Mouse (Mus musculus) embryonic facial prominence, embryonic 10.5 days (tissue): Measurements from ENCODE around the gene Fmod. TPM values are rescaled to one million over a fixed set of nuclear protein-coding genes. Genes with fewer than 3 reads are reported as not detected.

Experiments used
- DNase-seq: peaks from one replicate; pipeline ENCODE4 v3.0.0-alpha.2; 2017; ENCODE audit warnings: low spot score
- H3K27ac ChIP-seq: fragments of 300-500 bp; sonication (generic); replicated peaks from 2 replicates; pipeline ENCODE4 v1.5.1; 2016; ENCODE audit warnings: mild to moderate bottlenecking
- H3K27me3 ChIP-seq: fragments of 300-500 bp; sonication (generic); replicated peaks from 2 replicates; pipeline ENCODE4 v1.6.1; 2016; ENCODE audit warnings: low read depth, mild to moderate bottlenecking; ENCODE audit not compliant: poor library complexity, severe bottlenecking
- H3K36me3 ChIP-seq: fragments of 300-500 bp; sonication (generic); replicated peaks from 2 replicates; pipeline ENCODE4 v1.6.1; 2016; ENCODE audit warnings: mild to moderate bottlenecking, moderate library complexity
- H3K4me1 ChIP-seq: fragments of 300-500 bp; sonication (generic); 2 replicates; pipeline ENCODE4 v1.6.1; 2016
- H3K4me3 ChIP-seq: fragments of 300-500 bp; sonication (generic); 2 replicates; pipeline ENCODE4 v1.5.1; 2016; ENCODE audit warnings: mild to moderate bottlenecking, moderate library complexity
- H3K9me3 ChIP-seq: fragments of 300-500 bp; sonication (generic); 2 replicates; pipeline ENCODE4 v1.6.1; 2016; ENCODE audit warnings: mild to moderate bottlenecking
- WGBS: fragments of 180-500 bp; shearing (Covaris S2); methylation state at CpG from one replicate; pipeline ENCODE4 v1.1.7; 2016; 5-methylcytosine and 5-hydroxymethylcytosine counted together
- polyA plus RNA-seq: library from polyadenylated mRNA; unstranded; fragments of >200 nt; fragmentation: Nextera tagmentation; extraction: Ambion mirVana; gene quantifications from 2 replicates; pipeline ENCODE4 v1.2.1, GENCODE M21; 2016

Fmod gene
- polyA plus RNA-seq, result 2.0 and 2.2 TPM in 2 replicates

DNA sequence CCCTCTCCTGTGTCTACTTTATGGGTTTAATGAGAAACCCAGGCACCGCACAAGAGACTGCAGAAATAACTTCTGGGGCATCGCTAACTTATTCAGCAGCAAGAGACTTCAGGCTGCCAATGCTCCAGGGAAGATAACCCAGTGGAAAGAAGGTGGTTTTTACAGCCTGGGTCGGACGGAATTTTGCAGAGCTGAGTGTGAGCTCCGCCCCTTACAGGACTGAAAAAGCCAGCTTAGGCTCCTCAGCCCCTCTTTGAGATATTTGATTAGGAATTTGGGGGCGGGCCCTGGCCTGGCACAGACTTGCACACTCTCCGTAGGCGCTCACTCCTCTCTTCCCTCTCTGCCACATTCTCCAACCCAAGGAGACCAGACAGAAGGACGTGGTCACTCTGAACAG is at the start of gene Fmod:
TSS of gene Fmod (plus strand) at position 83 of the 400 bp plus-strand sequence.
- Histone ChIP-seq H3K36me3 (no peaks in the 10 kb centered on the region), H3K4me1 (peaks cover 12% of the 10 kb centered on the region), H3K27me3 (0 out of 2 replicates have a peak, but pooled peaks cover 8% of the 10 kb centered on the region), H3K9me3 (no peaks in the 10 kb centered on the region), H3K27ac (no peak within 1 kb of the TSS; the same call in 1 of the 2 replicates), H3K4me3 (no peak within 1 kb of the TSS)
- peak; percentile 29 for DNase-seq
- WGBS, result 56% methylated on average over 9 of the region's 9 CpGs

DNA sequence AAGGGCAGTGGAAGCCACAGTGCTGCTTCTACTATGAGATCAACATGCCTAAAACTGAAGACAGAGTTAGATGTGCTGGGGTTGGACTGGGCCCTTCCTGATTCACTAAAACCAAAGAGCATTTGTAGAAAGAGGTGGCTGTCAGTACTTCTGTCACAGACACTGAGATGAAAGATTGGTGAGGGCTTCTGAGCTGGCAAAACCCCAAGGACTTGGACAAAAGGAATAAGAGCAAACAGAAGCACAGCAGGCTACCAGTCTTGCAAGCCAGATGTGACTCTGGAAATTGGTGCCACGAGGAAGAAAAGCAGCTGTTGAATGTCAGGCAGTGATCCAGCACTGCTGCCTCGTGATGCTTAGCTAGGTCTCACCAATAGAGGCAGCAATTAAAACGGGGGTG is 48.2 kb upstream of the Fmod start:
- Histone ChIP-seq H3K9me3 (peaks cover 5% of the 10 kb centered on the region; the same call in 1 of the 2 replicates), H3K36me3 (no peaks in the 10 kb centered on the region), H3K4me3 (no peak overlapping the region), H3K27me3 (no peaks in the 10 kb centered on the region), H3K27ac (no peak overlapping the region), H3K4me1 (no peaks in the 10 kb centered on the region)
- 28% methylated on average over 3 of the region's 3 CpGs for whole genome bisulfite sequencing
- DNase-seq, result no peak

DNA sequence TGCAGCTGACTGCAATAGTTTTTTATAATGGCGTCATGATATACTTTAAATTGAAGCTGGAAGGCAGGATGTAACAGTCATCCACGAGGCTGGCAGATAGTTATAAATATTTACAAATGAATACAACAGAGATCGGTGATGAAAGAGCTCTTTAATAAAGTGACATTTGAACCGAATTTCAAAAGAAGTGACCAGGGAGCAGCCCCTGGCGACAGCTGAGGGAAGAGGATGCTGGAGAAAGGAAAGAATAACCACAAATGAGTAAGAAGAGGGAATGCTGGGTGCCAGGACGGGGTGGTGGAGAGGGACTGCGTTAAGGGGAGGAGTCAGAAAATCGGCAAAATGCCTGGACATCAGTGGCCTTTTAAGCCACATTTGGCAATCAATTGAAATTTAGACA is 45.8 kb upstream of the Fmod start:
- no peak for DNase-seq
- H3K27ac ChIP-seq, result no peak overlapping the region
- H3K27me3 ChIP-seq, result no peaks in the 10 kb centered on the region
- no peaks in the 10 kb centered on the region for H3K36me3 ChIP-seq
- WGBS, result 78% methylated on average over 8 of the region's 8 CpGs
- H3K4me3 ChIP-seq, result no peak overlapping the region
- H3K9me3 ChIP-seq, result no peaks in the 10 kb centered on the region; the same call in 1 of the 2 replicates
- no peaks in the 10 kb centered on the region for H3K4me1 ChIP-seq

DNA sequence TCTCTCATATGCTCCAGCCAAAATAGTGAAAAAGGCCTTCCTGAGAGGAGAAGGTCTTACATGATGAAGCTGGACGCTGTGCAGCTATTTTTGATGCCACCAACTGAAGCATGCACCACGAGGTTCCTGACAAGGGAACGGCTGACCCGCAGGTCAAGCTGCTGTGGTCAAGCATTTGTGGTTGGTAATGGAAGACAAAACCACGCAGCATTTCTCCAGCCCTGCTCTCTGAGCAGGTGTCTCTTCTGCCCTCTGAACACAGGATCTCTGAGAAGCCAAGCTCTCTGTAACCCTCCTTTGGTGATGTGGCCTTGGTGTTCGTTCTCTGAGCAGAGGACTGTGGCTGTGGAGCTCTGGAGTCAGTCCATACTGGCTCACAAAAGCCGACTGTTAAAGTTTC is 31.6 kb upstream of the Fmod start:
- Histone ChIP-seq H3K27ac (no peak overlapping the region), H3K9me3 (no peaks in the 10 kb centered on the region), H3K4me1 (no peaks in the 10 kb centered on the region), H3K4me3 (no peak overlapping the region), H3K36me3 (no peaks in the 10 kb centered on the region), H3K27me3 (no peaks in the 10 kb centered on the region)
- DNase-seq, result no peak
- 70% methylated on average over 7 of the region's 7 CpGs for WGBS

DNA sequence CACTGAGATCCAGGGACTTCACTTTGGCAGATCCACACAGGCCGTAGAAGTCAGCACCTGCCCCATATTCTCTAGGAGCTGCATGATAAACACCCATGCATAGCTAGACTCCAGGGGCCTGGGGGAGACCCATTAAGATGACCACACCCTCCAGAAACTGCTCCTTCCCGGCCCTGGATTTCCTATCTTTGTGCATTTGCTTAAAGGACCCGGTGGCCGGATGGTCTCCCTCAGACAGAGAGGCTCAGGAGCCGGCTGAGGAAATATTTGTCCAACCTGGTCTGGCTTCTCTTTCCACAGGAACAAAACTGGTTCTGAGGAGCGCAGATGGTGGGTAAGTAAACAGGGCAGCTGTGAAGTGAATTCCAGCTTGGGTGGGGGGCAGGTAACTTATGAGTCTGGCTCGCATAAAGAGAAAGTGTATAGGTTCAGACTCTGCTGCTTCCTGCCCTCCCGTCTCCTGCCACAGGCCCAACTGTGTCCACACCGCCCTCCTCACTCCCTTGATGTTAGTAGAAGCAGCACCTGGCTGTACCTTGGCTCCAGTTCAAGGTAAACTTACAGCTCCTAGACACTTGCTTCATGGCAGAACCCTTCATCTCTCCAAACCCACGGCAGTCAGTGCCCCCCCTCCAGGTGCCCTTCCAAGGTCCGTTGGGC is 30.8 kb upstream of the Fmod start:
- Histone ChIP-seq H3K27ac (no peak overlapping the region), H3K4me3 (no peak overlapping the region), H3K4me1 (no peaks in the 10 kb centered on the region), H3K36me3 (no peaks in the 10 kb centered on the region), H3K9me3 (no peaks in the 10 kb centered on the region), H3K27me3 (no peaks in the 10 kb centered on the region)
- 86% methylated on average over 11 of the region's 11 CpGs for WGBS
- DNase-seq, result no peak

DNA sequence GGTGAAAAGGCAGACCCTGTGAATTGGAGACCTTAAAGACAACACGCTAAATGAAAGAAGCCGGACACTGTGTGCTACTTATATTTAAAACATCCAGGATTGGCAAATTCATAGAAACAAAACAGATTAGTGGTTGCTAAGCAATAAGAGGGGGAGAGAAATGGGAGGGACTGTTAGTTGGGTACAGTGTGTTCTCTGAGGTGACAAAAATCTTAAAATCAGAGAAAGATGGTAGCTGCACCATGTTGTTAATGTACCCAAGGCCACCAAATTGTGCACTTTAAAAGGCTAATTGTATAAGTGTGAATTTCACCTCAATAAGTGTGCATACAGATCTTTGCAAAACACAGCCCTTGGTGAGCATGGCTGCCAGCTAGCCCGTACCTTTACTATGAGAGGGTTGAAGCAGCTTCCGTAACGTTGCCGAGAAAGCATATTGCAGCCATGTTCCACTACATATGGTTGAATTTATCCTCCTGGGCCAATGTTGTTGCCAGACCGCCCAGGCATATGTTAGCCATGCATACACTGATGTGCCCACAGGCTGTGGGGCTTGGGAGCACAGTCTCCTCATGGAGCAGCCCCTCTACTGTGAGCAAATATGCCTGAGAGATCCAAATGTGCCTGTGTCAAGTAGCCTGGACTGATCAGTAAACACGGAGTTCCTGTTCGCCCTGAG is 12.6 kb upstream of the Fmod start:
- Histone ChIP-seq H3K4me1 (no peaks in the 10 kb centered on the region), H3K27ac (no peak overlapping the region), H3K9me3 (no peaks in the 10 kb centered on the region), H3K27me3 (no peaks in the 10 kb centered on the region), H3K4me3 (no peak overlapping the region), H3K36me3 (no peaks in the 10 kb centered on the region)
- WGBS, result 90% methylated on average over 9 of the region's 9 CpGs
- no peak for DNase-seq

DNA sequence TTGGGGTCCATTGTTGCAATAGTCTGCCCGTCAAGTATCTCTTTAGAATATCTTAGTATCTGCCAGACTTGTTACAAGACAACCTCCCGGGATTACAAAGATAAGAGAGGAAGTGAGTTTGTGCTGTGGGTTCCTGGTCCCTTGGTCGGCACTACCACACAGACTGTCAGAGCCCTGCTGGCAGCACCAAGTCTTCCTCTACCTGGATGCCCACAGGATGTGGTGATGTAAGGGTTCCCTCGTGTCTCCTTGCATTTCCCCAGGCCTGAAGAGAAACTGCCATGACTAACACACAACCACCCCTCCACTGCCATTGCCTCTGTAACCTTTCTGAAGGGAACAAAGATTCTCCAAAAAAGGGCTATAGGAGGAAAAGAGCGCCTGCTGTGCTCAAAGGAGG is 11.1 kb upstream of the Fmod start:
- Histone ChIP-seq H3K4me1 (no peaks in the 10 kb centered on the region), H3K4me3 (no peak overlapping the region), H3K27me3 (no peaks in the 10 kb centered on the region), H3K36me3 (no peaks in the 10 kb centered on the region), H3K9me3 (no peaks in the 10 kb centered on the region), H3K27ac (no peak overlapping the region)
- 71% methylated on average over 5 of the region's 5 CpGs for WGBS
- DNase-seq, result no peak

DNA sequence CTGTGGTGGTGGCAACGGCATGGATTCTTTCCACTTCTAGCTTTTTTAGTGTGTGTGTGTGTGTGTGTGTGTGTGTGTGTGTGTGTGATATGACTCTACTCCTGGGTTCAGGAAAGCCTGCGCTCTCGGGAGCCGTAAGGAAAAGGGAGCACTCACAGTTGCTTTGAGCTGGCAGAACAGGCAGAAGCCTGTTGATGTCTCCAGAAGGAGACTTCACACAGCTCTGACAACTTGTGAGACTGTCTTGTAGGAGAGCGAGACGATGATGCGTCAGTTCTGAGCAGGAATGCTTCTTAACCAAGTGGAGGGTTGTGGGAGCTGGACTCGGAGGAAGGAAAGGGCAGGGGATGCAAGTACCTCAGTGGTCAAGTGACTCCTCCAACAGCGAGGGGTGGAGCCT is 10.3 kb upstream of the Fmod start:
- WGBS, result 91% methylated on average over 9 of the region's 9 CpGs

DNA sequence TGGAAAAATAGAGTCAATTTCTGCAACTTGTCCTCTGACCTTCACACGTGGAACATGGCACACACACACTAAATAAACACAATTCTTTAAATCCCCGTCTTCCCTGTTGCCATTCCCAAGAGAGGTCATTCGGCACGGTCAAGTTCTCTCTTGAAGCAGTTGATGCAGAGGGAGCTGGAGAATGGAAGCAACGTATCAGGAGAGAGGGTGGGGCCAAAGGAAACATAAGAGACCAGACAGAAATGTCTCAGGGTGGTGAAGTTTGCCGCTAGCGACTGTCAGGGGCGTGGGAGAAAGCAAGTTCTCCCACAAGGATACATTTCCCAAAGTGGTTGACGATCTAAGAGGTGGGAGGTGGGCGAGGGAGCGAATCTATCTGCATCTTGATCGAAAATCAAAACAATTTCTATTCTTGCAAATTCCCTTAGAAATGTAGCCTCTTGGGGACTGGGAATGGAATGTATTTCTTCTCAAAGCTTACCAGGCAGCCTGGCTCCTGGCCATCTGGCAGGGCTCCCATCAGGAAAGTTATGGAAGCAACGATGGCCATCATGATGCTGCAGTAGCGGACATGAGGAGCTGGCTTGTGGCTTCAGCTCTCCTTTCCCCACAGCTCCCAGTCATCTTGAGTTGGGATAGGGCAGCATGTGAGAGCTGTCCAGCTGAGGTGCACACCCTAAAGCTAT is 8.8 kb upstream of the Fmod start:
- no peaks in the 10 kb centered on the region for H3K9me3 ChIP-seq
- H3K27ac ChIP-seq, result no peak overlapping the region
- no peaks in the 10 kb centered on the region for H3K36me3 ChIP-seq
- DNase-seq, result no peak
- H3K4me1 ChIP-seq, result no peaks in the 10 kb centered on the region
- H3K4me3 ChIP-seq, result no peak overlapping the region
- H3K27me3 ChIP-seq, result no peaks in the 10 kb centered on the region
- 86% methylated on average over 14 of the region's 14 CpGs for WGBS

More for the DNA sequence above, 10.3 kb upstream of the Fmod start:
- no peak overlapping the region for H3K27ac ChIP-seq
- no peaks in the 10 kb centered on the region for H3K36me3 ChIP-seq
- H3K4me3 ChIP-seq, result no peak overlapping the region
- no peaks in the 10 kb centered on the region for H3K9me3 ChIP-seq
- H3K27me3 ChIP-seq, result no peaks in the 10 kb centered on the region
- DNase-seq, result no peak
- H3K4me1 ChIP-seq, result no peaks in the 10 kb centered on the region

DNA sequence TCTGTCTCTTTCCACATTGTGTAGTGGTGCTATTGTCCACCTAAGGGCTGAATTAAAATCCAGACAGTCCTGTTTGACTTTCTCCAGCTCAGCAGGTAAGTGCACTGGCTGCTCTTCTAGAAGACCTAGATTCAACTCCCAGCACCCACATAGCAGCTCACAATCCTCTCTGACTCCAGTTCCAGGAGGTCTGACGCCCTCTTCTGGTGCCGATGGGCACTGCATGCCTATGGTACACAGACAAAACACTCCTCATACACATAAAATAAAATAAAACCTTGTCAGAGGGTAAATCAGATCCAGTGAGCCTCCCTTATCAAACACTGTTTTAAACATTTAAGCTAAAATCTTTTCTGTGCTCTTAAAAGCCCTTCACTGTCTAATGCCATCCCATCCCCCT is 562 bp upstream of the Fmod start:
- H3K36me3 ChIP-seq, result no peaks in the 10 kb centered on the region
- 0 out of 2 replicates have a peak, but pooled peaks cover 8% of the 10 kb centered on the region for H3K27me3 ChIP-seq
- no peak for DNase-seq
- H3K4me1 ChIP-seq, result peaks cover 8% of the 10 kb centered on the region; the same call in 1 of the 2 replicates
- no peaks in the 10 kb centered on the region for H3K9me3 ChIP-seq
- WGBS, result 65% methylated on average over 2 of the region's 2 CpGs
- no peak overlapping the region for H3K4me3 ChIP-seq
- no peak overlapping the region for H3K27ac ChIP-seq

DNA sequence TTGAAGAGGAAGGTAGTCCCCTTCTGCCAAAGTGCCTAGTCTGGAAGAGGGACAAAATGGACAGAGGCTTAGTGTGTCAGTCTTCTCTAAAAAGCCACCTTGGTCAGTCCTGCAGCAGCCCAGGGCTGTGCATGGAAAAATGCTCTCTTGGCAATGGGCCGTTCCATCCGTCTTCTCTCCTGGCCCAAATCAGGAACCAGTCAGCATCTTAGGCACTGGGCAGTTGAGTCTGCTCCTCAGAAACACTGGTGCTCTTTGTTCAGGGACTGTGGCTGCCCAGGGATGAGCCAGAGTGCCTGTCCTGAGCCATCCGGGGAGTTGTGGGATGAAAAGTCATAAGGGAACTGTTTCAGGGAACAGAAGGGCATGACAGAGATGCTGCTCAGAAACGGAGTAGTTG is 1.3 kb downstream of the Fmod start:
- Histone ChIP-seq H3K9me3 (no peaks in the 10 kb centered on the region), H3K4me1 (peaks cover 22% of the 10 kb centered on the region), H3K27me3 (0 out of 2 replicates have a peak, but pooled peaks cover 13% of the 10 kb centered on the region), H3K36me3 (no peaks in the 10 kb centered on the region), H3K4me3 (no peak overlapping the region), H3K27ac (no peak overlapping the region)
- DNase-seq, result no peak
- 69% methylated on average over 4 of the region's 4 CpGs for WGBS

DNA sequence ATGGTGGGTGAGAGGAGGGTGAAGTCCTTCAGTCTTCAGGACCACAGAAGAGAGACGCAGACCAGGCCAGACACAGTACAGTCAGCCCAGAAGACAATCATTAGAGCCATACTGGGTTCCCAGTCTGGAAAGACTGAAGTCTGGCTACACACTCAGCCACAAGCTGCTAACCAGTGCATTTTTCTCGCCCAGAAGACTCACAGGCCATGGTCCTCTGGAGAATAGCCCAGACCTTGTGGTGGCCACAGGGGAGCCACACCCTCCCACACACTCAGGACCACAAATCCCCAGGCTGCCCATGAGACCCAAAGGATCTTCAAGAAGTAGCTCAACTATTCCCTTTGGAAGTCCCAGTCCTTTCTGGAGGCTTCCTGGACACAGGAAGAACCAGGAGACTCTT is 2.3 kb downstream of the Fmod start:
- Histone ChIP-seq H3K9me3 (no peaks in the 10 kb centered on the region), H3K27ac (no peak overlapping the region), H3K36me3 (no peaks in the 10 kb centered on the region), H3K27me3 (0 out of 2 replicates have a peak, but pooled peaks cover 15% of the 10 kb centered on the region), H3K4me3 (no peak overlapping the region), H3K4me1 (peaks cover 25% of the 10 kb centered on the region)
- 81% methylated on average over 2 of the region's 2 CpGs for WGBS
- DNase-seq, result no peak
